Mouse (Mus musculus) brain, adult 10 weeks (tissue): ENCODE results near the gene Amigo3. TPM values are rescaled to one million over a fixed set of nuclear protein-coding genes. Genes with fewer than 3 reads are reported as not detected.

Experiments
- polyA plus RNA-seq: library from polyadenylated mRNA; stranded (reverse); fragments of 350-450 nt; fragmentation: Illumina TruSeq; extraction: RNeasy Lipid Tissue Mini Kit (QIAGEN cat#74804); gene quantifications from one replicate; pipeline ENCODE4 v1.2.3, GENCODE M21; 2015; ENCODE audit warnings: low read depth, low replicate concordance

Gene Amigo3
- 1.4 TPM for polyA plus RNA-seq

GRCm38 (mm10) chr9:108052885-108053664 lies at the start of gene Amigo3:
Gene Amigo3 (plus strand): TSS chr9:108053159.

GRCm38 (mm10) chr9:108049016-108049455 lies 3.9 kb upstream of the Amigo3 start, which contains the start of gene Gmppb:
Gene Gmppb (plus strand): TSS chr9:108049242.

GRCm38 (mm10) chr9:108080168-108080567 lies 27.2 kb downstream of the Amigo3 start, which contains the start of gene Mst1:
Gene Mst1 (plus strand): TSS chr9:108080436.

GRCm38 (mm10) chr9:108082988-108083431 lies 30.1 kb downstream of the Amigo3 start, which contains the start of gene Rnf123:
Gene Rnf123 (minus strand): TSS chr9:108083346.

GRCm38 (mm10) chr9:108094184-108094941 lies 41.4 kb downstream of the Amigo3 start, which contains the start of gene Apeh:
Gene Apeh (minus strand): TSS chr9:108094606.

Other genes starting within 250 kb of the Amigo3 start
- 40.5 TPM for gene Rbm6, start 179.9 kb upstream of the Amigo3 start, polyA plus RNA-seq
- gene Mon1a, start 165.0 kb upstream of the Amigo3 start, polyA plus RNA-seq, result 19.2 TPM
- 0.59 TPM for gene Mst1r, start 146.3 kb upstream of the Amigo3 start, polyA plus RNA-seq
- gene Actl11, start 124.7 kb upstream of the Amigo3 start, polyA plus RNA-seq, result not detected
- gene Camkv, start 117.5 kb upstream of the Amigo3 start, polyA plus RNA-seq, result 320 TPM
- gene Traip, start 103.0 kb upstream of the Amigo3 start, polyA plus RNA-seq, result 15.5 TPM
- gene Uba7, start 77.7 kb upstream of the Amigo3 start, polyA plus RNA-seq, result 6.5 TPM
- gene Gm20661, start 70.1 kb upstream of the Amigo3 start, polyA plus RNA-seq, result 0.46 TPM
- gene Inka1, start 67.3 kb upstream of the Amigo3 start, polyA plus RNA-seq, result 4.2 TPM
- gene Cdhr4, start 60.7 kb upstream of the Amigo3 start, polyA plus RNA-seq, result 5.1 TPM
- gene Gm20662, start 56.8 kb upstream of the Amigo3 start, polyA plus RNA-seq, result 5.0 TPM
- gene Ip6k1, start 50.7 kb upstream of the Amigo3 start, polyA plus RNA-seq, result 160 TPM
- 17.9 TPM for gene Gmppb, start 3.9 kb upstream of the Amigo3 start, polyA plus RNA-seq
- gene Mst1, start 27.3 kb downstream of the Amigo3 start, polyA plus RNA-seq, result not detected
- 52.1 TPM for gene Rnf123, start 30.2 kb downstream of the Amigo3 start, polyA plus RNA-seq
- gene Apeh, start 41.4 kb downstream of the Amigo3 start, polyA plus RNA-seq, result 21.4 TPM
- gene Bsn, start 137.2 kb downstream of the Amigo3 start, polyA plus RNA-seq, result 87.7 TPM
- 42.5 TPM for gene Dag1, start 210.8 kb downstream of the Amigo3 start, polyA plus RNA-seq
- gene Nicn1, start 237.3 kb downstream of the Amigo3 start, polyA plus RNA-seq, result 118 TPM
- gene Amt, start 243.7 kb downstream of the Amigo3 start, polyA plus RNA-seq, result 37.8 TPM